In genomic region chr5:30915974-30916433, GRCm38 (mm10) we compare ENCODE assay signal across 8 mouse cellular contexts. TPM values are rescaled to one million over a fixed set of nuclear protein-coding genes. Genes with fewer than 3 reads are reported as not detected.
DNase-seq lines count a peak whose midpoint lies in the region; ATAC-seq and TF ChIP-seq lines count a peak whose summit lies in the region.

No protein-coding gene starts in this region.

- peak; percentile 85 for TF ChIP-seq CTCF in stomach, postnatal 0 days (IDR thresholded peaks at IDR 0.05; ENCODE audit: low read depth)

- H3K9ac ChIP-seq in forebrain, embryonic 11.5 days (ENCODE audit: low read length) = no peak overlapping the region
- H3K9ac ChIP-seq in heart, embryonic 16.5 days (ENCODE audit: low read length) = peak overlapping the region; percentile 78; the same call in 1 of the 2 replicates
- H3K9ac ChIP-seq in liver, embryonic 13.5 days = peak overlapping the region; percentile 1; the same call in 1 of the 2 replicates
- H3K9ac ChIP-seq in stomach, postnatal 0 days (ENCODE audit: low read length) = no peak overlapping the region

- no peaks in the 10 kb centered on the region for H3K36me3 ChIP-seq in forebrain, embryonic 11.5 days (ENCODE audit: control insufficient read depth, insufficient read depth, low read length)
- peaks cover 5% of the 10 kb centered on the region for H3K36me3 ChIP-seq in heart, embryonic 16.5 days (ENCODE audit: control insufficient read depth, insufficient read depth)
- H3K36me3 ChIP-seq in liver, embryonic 13.5 days = peaks cover 42% of the 10 kb centered on the region
- peaks cover 16% of the 10 kb centered on the region for H3K36me3 ChIP-seq in stomach, postnatal 0 days (ENCODE audit: control insufficient read depth, insufficient read depth, low read length)

- H3K4me2 ChIP-seq in forebrain, embryonic 11.5 days (ENCODE audit: low read depth, low read length, severe bottlenecking) = peak overlapping the region; percentile 34; the same call in 1 of the 2 replicates
- peak overlapping the region; percentile 73 for H3K4me2 ChIP-seq in heart, embryonic 16.5 days (ENCODE audit: low read depth, low read length)
- H3K4me2 ChIP-seq in liver, embryonic 13.5 days = peak overlapping the region; percentile 67
- peak overlapping the region; percentile 75 for H3K4me2 ChIP-seq in stomach, postnatal 0 days (replicated peaks; ENCODE audit: low read depth)

- H3K4me1 ChIP-seq in forebrain, embryonic 11.5 days (replicated peaks; ENCODE audit: control insufficient read depth, insufficient read depth, low read length) = peaks cover 16% of the 10 kb centered on the region; the same call in 1 of the 2 replicates
- H3K4me1 ChIP-seq in heart, embryonic 16.5 days (ENCODE audit: control insufficient read depth, insufficient read depth, low read length) = peaks cover 36% of the 10 kb centered on the region
- peaks cover 87% of the 10 kb centered on the region for H3K4me1 ChIP-seq in liver, embryonic 13.5 days (replicated peaks)
- H3K4me1 ChIP-seq in stomach, postnatal 0 days (replicated peaks; ENCODE audit: control insufficient read depth, insufficient read depth) = peaks cover 8% of the 10 kb centered on the region

- H3K9me3 ChIP-seq in forebrain, embryonic 11.5 days (ENCODE audit: control insufficient read depth, low read length) = no peaks in the 10 kb centered on the region
- H3K9me3 ChIP-seq in heart, embryonic 16.5 days (replicated peaks; ENCODE audit: control insufficient read depth, low read length) = no peaks in the 10 kb centered on the region
- H3K9me3 ChIP-seq in liver, embryonic 13.5 days (replicated peaks) = no peaks in the 10 kb centered on the region
- H3K9me3 ChIP-seq in stomach, postnatal 0 days (ENCODE audit: control insufficient read depth, low read length) = no peaks in the 10 kb centered on the region

- peak; percentile 85 for ATAC-seq in forebrain, embryonic 11.5 days (replicated peaks; ENCODE audit: low FRiP score)
- peak; percentile 83 for ATAC-seq in heart, embryonic 16.5 days (replicated peaks; ENCODE audit: extremely low read depth, insufficient read depth, low FRiP score)
- ATAC-seq in liver, embryonic 13.5 days (ENCODE audit: low read depth) = peak; percentile 71
- ATAC-seq in stomach, postnatal 0 days (ENCODE audit: low FRiP score, low TSS enrichment) = peak; percentile 82

- WGBS in forebrain, embryonic 11.5 days = 7% methylated on average over 7 of the region's 7 CpGs
- WGBS in heart, embryonic 16.5 days = 1% methylated on average over 7 of the region's 7 CpGs
- 3% methylated on average over 7 of the region's 7 CpGs for WGBS in liver, embryonic 13.5 days (ENCODE audit: insufficient replicate concordance)
- 1% methylated on average over 7 of the region's 7 CpGs for WGBS in stomach, postnatal 0 days

- peak; percentile 98 for DNase-seq in ES-CJ7 (ENCODE audit: low read depth, low spot score)
- DNase-seq in c-Kit-positive CD71-positive TER-119-negative erythroid progenitor cells, embryonic 14.5 days (ENCODE audit: low read depth) = peak; percentile 63
- peak; percentile 88 for DNase-seq in forebrain, embryonic 11.5 days (ENCODE audit: low spot score)
- peak; percentile 92 to 96 for DNase-seq in kidney, postnatal 25 days
- peak; percentile 62 for DNase-seq in liver, embryonic 13.5 days
- DNase-seq in natural killer cell, adult 2 months (ENCODE audit: low spot score in 2 of 2) = peak; percentile 32 to 44
- peak; percentile 83 for DNase-seq in stomach, postnatal 0 days (ENCODE audit: low spot score)

- H3K27ac ChIP-seq in forebrain, embryonic 11.5 days (ENCODE audit: low read depth, low read length) = no peak overlapping the region
- H3K27ac ChIP-seq in heart, embryonic 16.5 days (ENCODE audit: low read length) = peak overlapping the region; percentile 96
- peak overlapping the region; percentile 83 for H3K27ac ChIP-seq in liver, embryonic 13.5 days
- H3K27ac ChIP-seq in stomach, postnatal 0 days (replicated peaks) = 0 out of 2 replicates have a peak overlapping the region, but pooled peaks have one; percentile 31

- H3K4me3 ChIP-seq in forebrain, embryonic 11.5 days (ENCODE audit: low read depth, low read length) = no peak overlapping the region; the same call in 1 of the 2 replicates
- peak overlapping the region; percentile 59 for H3K4me3 ChIP-seq in heart, embryonic 16.5 days (ENCODE audit: low read length)
- peak overlapping the region; percentile 59; the same call in 1 of the 2 replicates for H3K4me3 ChIP-seq in liver, embryonic 13.5 days (replicated peaks)
- peak overlapping the region; percentile 43 for H3K4me3 ChIP-seq in stomach, postnatal 0 days (ENCODE audit: low read depth, low read length)

- no peak for TF ChIP-seq EP300 in stomach, postnatal 0 days (optimal IDR thresholded peaks at IDR 0.05)

- no peaks in the 10 kb centered on the region for H3K27me3 ChIP-seq in forebrain, embryonic 11.5 days (ENCODE audit: control insufficient read depth, insufficient read depth, low read length)
- H3K27me3 ChIP-seq in heart, embryonic 16.5 days (ENCODE audit: control insufficient read depth, insufficient read depth, low read length) = no peaks in the 10 kb centered on the region
- H3K27me3 ChIP-seq in liver, embryonic 13.5 days = no peaks in the 10 kb centered on the region
- no peaks in the 10 kb centered on the region for H3K27me3 ChIP-seq in stomach, postnatal 0 days (ENCODE audit: control insufficient read depth, insufficient read depth, low read length)

RNA-seq across cellular contexts. Expression of gene Emilin1, which starts 2.8 kb away (rescaled TPM):
- 44.6 and 44.7 TPM in 2 replicates for polyA plus RNA-seq in forebrain, embryonic 11.5 days (2014; fragmentation: Nextera tagmentation; extraction: Ambion mirVana)
- 145 and 157 TPM in 2 replicates for polyA plus RNA-seq in heart, embryonic 16.5 days (2015; fragmentation: Nextera tagmentation; extraction: Ambion mirVana)
- 41.6 and 42.7 TPM in 2 replicates for polyA plus RNA-seq in liver, embryonic 13.5 days (2015; fragmentation: Nextera tagmentation; extraction: Ambion mirVana)
- polyA plus RNA-seq in stomach, postnatal 0 days (2015; fragmentation: Nextera tagmentation; extraction: Ambion mirVana) = 85.6 and 97.0 TPM in 2 replicates

RNA-seq across cellular contexts. Expression of gene Khk, which starts 5.2 kb away (rescaled TPM):
- polyA plus RNA-seq in forebrain, embryonic 11.5 days (2014; fragmentation: Nextera tagmentation; extraction: Ambion mirVana) = 6.9 and 7.1 TPM in 2 replicates
- polyA plus RNA-seq in heart, embryonic 16.5 days (2015; fragmentation: Nextera tagmentation; extraction: Ambion mirVana) = 12.9 and 15.0 TPM in 2 replicates
- polyA plus RNA-seq in liver, embryonic 13.5 days (2015; fragmentation: Nextera tagmentation; extraction: Ambion mirVana) = 33.9 and 37.6 TPM in 2 replicates
- polyA plus RNA-seq in stomach, postnatal 0 days (2015; fragmentation: Nextera tagmentation; extraction: Ambion mirVana) = 28.4 and 33.6 TPM in 2 replicates

RNA-seq across cellular contexts. Expression of gene Ost4, which starts 8.4 kb away (rescaled TPM):
- polyA plus RNA-seq in forebrain, embryonic 11.5 days (2014; fragmentation: Nextera tagmentation; extraction: Ambion mirVana) = 339 and 356 TPM in 2 replicates
- 349 and 355 TPM in 2 replicates for polyA plus RNA-seq in heart, embryonic 16.5 days (2015; fragmentation: Nextera tagmentation; extraction: Ambion mirVana)
- polyA plus RNA-seq in liver, embryonic 13.5 days (2015; fragmentation: Nextera tagmentation; extraction: Ambion mirVana) = 342 and 377 TPM in 2 replicates
- 368 and 397 TPM in 2 replicates for polyA plus RNA-seq in stomach, postnatal 0 days (2015; fragmentation: Nextera tagmentation; extraction: Ambion mirVana)

RNA-seq across cellular contexts. Expression of gene Agbl5, which starts 27.5 kb away (rescaled TPM):
- polyA plus RNA-seq in forebrain, embryonic 11.5 days (2014; fragmentation: Nextera tagmentation; extraction: Ambion mirVana) = 34.5 and 37.3 TPM in 2 replicates
- polyA plus RNA-seq in heart, embryonic 16.5 days (2015; fragmentation: Nextera tagmentation; extraction: Ambion mirVana) = 10.8 and 11.8 TPM in 2 replicates
- polyA plus RNA-seq in liver, embryonic 13.5 days (2015; fragmentation: Nextera tagmentation; extraction: Ambion mirVana) = 4.3 and 5.3 TPM in 2 replicates
- polyA plus RNA-seq in stomach, postnatal 0 days (2015; fragmentation: Nextera tagmentation; extraction: Ambion mirVana) = 6.9 and 9.1 TPM in 2 replicates

RNA-seq across cellular contexts. Expression of gene Cgref1, which starts 29.4 kb away (rescaled TPM):
- polyA plus RNA-seq in forebrain, embryonic 11.5 days (2014; fragmentation: Nextera tagmentation; extraction: Ambion mirVana) = 6.4 and 6.8 TPM in 2 replicates
- 2.6 and 2.7 TPM in 2 replicates for polyA plus RNA-seq in heart, embryonic 16.5 days (2015; fragmentation: Nextera tagmentation; extraction: Ambion mirVana)
- polyA plus RNA-seq in liver, embryonic 13.5 days (2015; fragmentation: Nextera tagmentation; extraction: Ambion mirVana) = 5.4 and 5.6 TPM in 2 replicates
- polyA plus RNA-seq in stomach, postnatal 0 days (2015; fragmentation: Nextera tagmentation; extraction: Ambion mirVana) = 22.5 and 24.8 TPM in 2 replicates

Comparison
In these comparisons a context has a peak if more than half of its experiments do, and no peak if none do; other contexts are left out.
1. DNase-seq: peak in every context shown above with its lines; median percentile 98 in ES-CJ7; 94 in kidney, postnatal 25 days; 88 in forebrain, embryonic 11.5 days; 83 in stomach, postnatal 0 days; 63 in c-Kit-positive CD71-positive TER-119-negative erythroid progenitor cells, embryonic 14.5 days; 62 in liver, embryonic 13.5 days; 38 in natural killer cell, adult 2 months.
2. H3K9ac ChIP-seq: peak in heart, embryonic 16.5 days (single experiment) and liver, embryonic 13.5 days (single experiment); none in forebrain, embryonic 11.5 days (single experiment) and stomach, postnatal 0 days (single experiment).
3. Peak in every context shown above with its lines, with median percentiles within 50 percentile points of each other: ATAC-seq and H3K4me2 ChIP-seq.